Mouse (Mus musculus): ENCODE results near the gene Rbms2. TPM values are rescaled to one million over a fixed set of nuclear protein-coding genes. Genes with fewer than 3 reads are reported as not detected.
"Not testable (repeated sequence)": the region's sequence is repeated elsewhere in the genome, so short reads cannot be mapped to it uniquely, and the experiment has no call there.

The Rbms2 gene
- polyA plus RNA-seq, 1 experiment from 2014 or later, result 11.7 TPM

DNA sequence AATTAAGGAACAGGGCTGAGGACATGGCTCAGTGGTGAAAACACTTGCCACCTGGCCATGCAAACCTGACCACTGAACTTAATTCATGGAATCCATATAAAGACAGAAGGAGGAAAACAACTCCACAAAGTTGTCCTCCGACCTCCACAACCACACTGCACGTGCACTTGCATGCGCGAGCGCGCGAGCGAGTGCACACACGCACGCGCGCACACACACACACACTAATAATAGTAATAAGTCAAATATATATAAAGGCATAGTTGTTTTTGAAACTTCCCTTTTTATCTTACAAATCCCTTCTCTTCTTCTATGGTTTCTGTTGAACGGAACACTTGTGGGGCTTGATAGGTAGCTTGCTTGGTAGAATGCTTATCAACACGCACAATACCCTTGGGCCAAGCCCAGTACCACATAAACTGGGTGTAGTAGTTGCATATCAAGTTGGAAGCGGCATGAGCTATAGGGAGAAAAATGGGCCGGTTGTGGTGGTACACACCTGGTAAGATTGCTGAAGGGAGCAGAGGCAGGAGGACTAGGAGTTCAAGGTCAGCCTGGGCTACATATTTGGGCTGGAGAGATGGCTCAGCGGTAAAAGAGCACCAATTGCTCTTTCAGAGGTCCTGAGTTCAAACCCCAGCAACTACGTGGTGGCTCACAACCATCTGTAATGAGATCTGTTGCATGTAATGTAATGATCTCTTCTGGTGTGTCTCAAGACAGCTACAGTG lies 38.5 kb upstream of the Rbms2 start:
- no peaks in the 10 kb centered on the region for H3K36me3 ChIP-seq (ENCODE audit: control insufficient read depth, insufficient read depth)
- no peaks in the 10 kb centered on the region for H3K9me3 ChIP-seq (ENCODE audit: control insufficient read depth)
- H3K4me2 ChIP-seq (replicated peaks; ENCODE audit: low read depth), result no peak overlapping the region
- WGBS, result 92% methylated on average over 18 of the region's 18 CpGs
- H3K4me1 ChIP-seq (replicated peaks; ENCODE audit: control insufficient read depth, insufficient read depth, low read length), result no peaks in the 10 kb centered on the region
- H3K27ac ChIP-seq (ENCODE audit: low read depth, low read length), result no peak overlapping the region
- no peaks in the 10 kb centered on the region for H3K27me3 ChIP-seq (replicated peaks; ENCODE audit: control insufficient read depth, insufficient read depth, low read length)
- H3K4me3 ChIP-seq (ENCODE audit: low read depth, low read length), result no peak overlapping the region
- no peak for TF ChIP-seq CTCF (IDR thresholded peaks at IDR 0.05; ENCODE audit: low read depth)
- no peak overlapping the region for H3K9ac ChIP-seq (ENCODE audit: low read depth, low read length)
- no peak for ATAC-seq

- 80% methylated on average over 5 of the region's 5 CpGs for WGBS
- no peak overlapping the region for H3K27ac ChIP-seq (ENCODE audit: low read depth, low read length)
- no peak overlapping the region for H3K4me2 ChIP-seq (replicated peaks; ENCODE audit: low read depth)
- no peak overlapping the region for H3K4me3 ChIP-seq (ENCODE audit: low read depth, low read length)
- H3K36me3 ChIP-seq (ENCODE audit: control insufficient read depth, insufficient read depth), result no peaks in the 10 kb centered on the region
- no peaks in the 10 kb centered on the region for H3K4me1 ChIP-seq (replicated peaks; ENCODE audit: control insufficient read depth, insufficient read depth, low read length)
- H3K9me3 ChIP-seq (ENCODE audit: control insufficient read depth), result no peaks in the 10 kb centered on the region
- no peak overlapping the region for H3K9ac ChIP-seq (ENCODE audit: low read depth, low read length)
- no peaks in the 10 kb centered on the region for H3K27me3 ChIP-seq (replicated peaks; ENCODE audit: control insufficient read depth, insufficient read depth, low read length)
- TF ChIP-seq CTCF (IDR thresholded peaks at IDR 0.05; ENCODE audit: low read depth), result peak; percentile 17; the same call in 1 of the 2 replicates
- no peak for ATAC-seq
Measured at GRCm38 (mm10) chr10:128214981-128215380, 34.9 kb upstream of the Rbms2 start.

- not testable (repeated sequence) for H3K9ac ChIP-seq (ENCODE audit: low read depth, low read length); H3K36me3 ChIP-seq (ENCODE audit: control insufficient read depth, insufficient read depth); H3K4me3 ChIP-seq (ENCODE audit: low read depth, low read length); H3K4me1 ChIP-seq (replicated peaks; ENCODE audit: control insufficient read depth, insufficient read depth, low read length); H3K4me2 ChIP-seq (replicated peaks; ENCODE audit: low read depth); ATAC-seq; H3K27me3 ChIP-seq (replicated peaks; ENCODE audit: control insufficient read depth, insufficient read depth, low read length); H3K27ac ChIP-seq (ENCODE audit: low read depth, low read length); H3K9me3 ChIP-seq (ENCODE audit: control insufficient read depth)
- 88% methylated on average over 4 of the region's 4 CpGs for WGBS
Measured at GRCm38 (mm10) chr10:128214112-128214511, 34.0 kb upstream of the Rbms2 start.

DNA sequence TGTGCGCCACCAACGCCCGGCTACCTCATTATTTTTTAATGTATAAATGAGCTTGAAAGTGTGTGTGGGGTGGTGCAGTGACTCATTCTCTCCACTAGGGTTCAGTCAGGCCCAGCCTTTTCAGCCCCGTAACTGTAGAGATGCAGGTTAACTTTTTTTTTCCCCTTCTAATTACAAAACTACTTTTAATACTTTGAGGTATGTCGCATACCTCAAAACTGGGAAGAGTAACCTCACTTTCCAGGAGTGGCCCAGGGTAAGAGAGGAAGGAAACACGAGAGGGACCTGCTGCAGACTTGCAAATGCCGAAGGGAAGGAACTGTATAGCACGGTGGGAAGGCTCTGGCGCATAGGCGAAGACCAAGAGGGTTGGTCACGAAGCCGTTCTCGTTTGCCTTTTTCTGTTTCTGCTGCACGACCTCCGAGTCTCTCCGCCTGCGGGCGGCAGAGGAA lies 32.8 kb upstream of the Rbms2 start:
- Histone ChIP-seq H3K9me3 (ENCODE audit: control insufficient read depth) (no peaks in the 10 kb centered on the region), H3K4me3 (ENCODE audit: low read depth, low read length) (peak overlapping the region; percentile 35), H3K27me3 (replicated peaks; ENCODE audit: control insufficient read depth, insufficient read depth, low read length) (no peaks in the 10 kb centered on the region), H3K27ac (ENCODE audit: low read depth, low read length) (no peak overlapping the region), H3K9ac (ENCODE audit: low read depth, low read length) (0 out of 2 replicates have a peak overlapping the region, but pooled peaks have one; percentile 8), H3K4me2 (replicated peaks; ENCODE audit: low read depth) (peak overlapping the region; percentile 69), H3K4me1 (replicated peaks; ENCODE audit: control insufficient read depth, insufficient read depth, low read length) (no peaks in the 10 kb centered on the region), H3K36me3 (ENCODE audit: control insufficient read depth, insufficient read depth) (peaks cover 3% of the 10 kb centered on the region; the same call in 1 of the 2 replicates)
- WGBS, result under 1% methylated on average over 18 of the region's 18 CpGs
- ATAC-seq, result peak; percentile 66
- TF ChIP-seq CTCF (IDR thresholded peaks at IDR 0.05; ENCODE audit: low read depth), result peak; percentile 80

DNA sequence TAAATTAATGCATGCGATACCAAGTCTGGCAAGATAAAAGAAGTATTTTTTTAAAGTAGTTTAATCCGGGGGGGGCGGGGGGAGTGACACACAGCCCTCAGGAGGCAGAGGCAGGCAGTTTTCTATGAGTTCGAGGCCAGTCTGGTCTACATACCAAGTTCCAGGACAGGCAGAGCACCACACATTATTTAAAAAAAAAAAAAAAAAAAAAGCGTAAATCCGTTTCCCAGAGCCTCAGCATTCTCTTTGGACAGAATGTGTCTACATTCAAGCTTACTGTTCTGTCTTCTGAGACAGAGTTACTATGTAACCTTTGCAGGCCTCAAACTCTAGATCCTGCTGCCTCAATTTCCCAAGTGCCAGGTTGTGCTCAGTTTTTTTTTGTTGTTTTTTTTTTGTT lies 32.1 kb upstream of the Rbms2 start:
- no peak for ATAC-seq
- WGBS, result 53% methylated on average over 6 of the region's 6 CpGs
- TF ChIP-seq CTCF (IDR thresholded peaks at IDR 0.05; ENCODE audit: low read depth), result no peak
- Histone ChIP-seq H3K4me2 (replicated peaks; ENCODE audit: low read depth) (peak overlapping the region; percentile 88), H3K4me3 (ENCODE audit: low read depth, low read length) (peak overlapping the region; percentile 68), H3K27ac (ENCODE audit: low read depth, low read length) (no peak overlapping the region), H3K9me3 (ENCODE audit: control insufficient read depth) (no peaks in the 10 kb centered on the region), H3K9ac (ENCODE audit: low read depth, low read length) (no peak overlapping the region), H3K36me3 (ENCODE audit: control insufficient read depth, insufficient read depth) (peaks cover 3% of the 10 kb centered on the region; the same call in 1 of the 2 replicates), H3K27me3 (replicated peaks; ENCODE audit: control insufficient read depth, insufficient read depth, low read length) (no peaks in the 10 kb centered on the region), H3K4me1 (replicated peaks; ENCODE audit: control insufficient read depth, insufficient read depth, low read length) (no peaks in the 10 kb centered on the region)

DNA sequence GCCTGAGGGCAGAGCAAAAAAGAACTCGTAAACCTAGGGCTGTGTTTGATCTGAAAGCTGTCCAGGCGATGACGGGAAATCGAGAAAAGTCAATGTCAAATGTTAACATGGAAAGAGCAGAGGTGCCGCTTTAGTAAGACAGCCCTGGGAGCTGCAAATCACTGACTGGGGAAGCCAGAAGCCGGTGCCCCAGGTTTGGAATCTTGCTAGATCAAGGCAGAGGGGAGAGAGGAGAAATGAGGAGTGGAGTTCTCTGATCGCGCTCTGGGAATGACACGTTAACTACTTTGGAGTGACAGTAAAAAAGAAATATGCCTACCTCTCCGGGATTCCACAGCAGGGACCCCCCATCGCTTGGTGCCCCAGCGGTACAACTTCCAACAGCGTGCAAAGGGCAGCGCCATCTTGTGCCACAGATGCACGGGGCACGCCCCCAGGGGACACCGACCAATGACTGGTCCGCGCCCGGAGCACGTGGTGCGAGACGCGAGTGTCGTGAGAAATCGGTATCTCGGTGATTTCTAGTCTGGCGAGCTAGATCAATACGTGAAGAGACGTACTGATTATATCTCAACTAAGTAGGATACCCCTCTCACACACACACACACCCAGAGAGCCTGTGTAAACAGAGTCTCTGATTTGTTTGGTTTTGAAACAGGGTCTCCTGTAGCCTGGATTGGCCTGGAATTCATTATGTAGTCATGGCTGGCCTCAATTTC lies 31.5 kb upstream of the Rbms2 start, which contains the start of gene Spryd4:
Gene Spryd4 (minus strand): TSS at position 418 of the 719 bp plus-strand sequence.
- H3K9ac ChIP-seq (ENCODE audit: low read depth, low read length), result peak within 1 kb of the TSS; percentile 57
- H3K27ac ChIP-seq (ENCODE audit: low read depth, low read length), result no peak within 1 kb of the TSS
- TF ChIP-seq CTCF (IDR thresholded peaks at IDR 0.05; ENCODE audit: low read depth), result peak; percentile 58
- H3K4me3 ChIP-seq (ENCODE audit: low read depth, low read length), result peak within 1 kb of the TSS; percentile 68
- WGBS, result 0% methylated on average over 30 of the region's 30 CpGs
- ATAC-seq, result peak; percentile 92
- H3K4me1 ChIP-seq (replicated peaks; ENCODE audit: control insufficient read depth, insufficient read depth, low read length), result no peaks in the 10 kb centered on the region
- no peaks in the 10 kb centered on the region for H3K27me3 ChIP-seq (replicated peaks; ENCODE audit: control insufficient read depth, insufficient read depth, low read length)
- peaks cover 7% of the 10 kb centered on the region for H3K36me3 ChIP-seq (ENCODE audit: control insufficient read depth, insufficient read depth)
- no peaks in the 10 kb centered on the region for H3K9me3 ChIP-seq (ENCODE audit: control insufficient read depth)
- H3K4me2 ChIP-seq (replicated peaks; ENCODE audit: low read depth), result peak within 1 kb of the TSS; percentile 88
